Comparison of ENCODE assay signal across 21 mouse cellular contexts in the genomic region with DNA sequence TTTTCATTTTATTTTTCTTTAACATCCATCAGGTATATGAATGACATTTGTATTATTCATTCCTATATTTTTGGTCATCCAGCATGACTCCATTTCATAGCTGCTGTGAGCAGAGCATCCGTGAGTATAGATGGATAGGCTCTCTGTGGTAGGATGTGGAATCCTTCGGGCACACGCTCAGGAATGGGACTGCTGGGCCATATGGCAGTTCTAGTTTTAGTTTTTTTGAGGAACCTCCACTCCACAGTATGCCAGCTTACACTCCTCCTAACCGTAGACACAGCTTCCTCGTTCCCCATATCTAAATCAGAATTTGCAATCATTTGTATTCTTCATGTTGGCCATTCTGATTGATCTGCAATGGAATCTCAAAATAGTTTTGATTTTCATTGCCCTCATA. TPM values are rescaled to one million over a fixed set of nuclear protein-coding genes. Genes with fewer than 3 reads are reported as not detected.
DNase-seq lines count a peak whose midpoint lies in the region; TF ChIP-seq lines count a peak whose summit lies in the region.
"Had no signal": no experiment of that assay in that cellular context is flagged by ENCODE, and none has a peak within 500 bp of the region (broad histone marks: within the 10 kb centered on the region; RNA-seq: fewer than 3 reads in every experiment).

No protein-coding gene starts in this region.

- H3K27ac ChIP-seq in spleen, adult 2 months (ENCODE audit: insufficient read depth, low read length) = peak overlapping the region; percentile 67
- no peak overlapping the region for H3K27ac ChIP-seq in limb, embryonic 10.5 days
- H3K27ac ChIP-seq: embryonic facial prominence, embryonic 10.5 days; embryonic facial prominence, embryonic 12.5 days; forebrain, embryonic 13.5 days; forebrain, embryonic 15.5 days had no signal

- H3K4me1 ChIP-seq in spleen, adult 2 months (ENCODE audit: control insufficient read depth, insufficient read depth, insufficient read length) = peaks cover 12% of the 10 kb centered on the region; the same call in 1 of the 2 replicates
- H3K4me1 ChIP-seq in limb, embryonic 10.5 days = no peaks in the 10 kb centered on the region
- H3K4me1 ChIP-seq: embryonic facial prominence, embryonic 10.5 days; embryonic facial prominence, embryonic 12.5 days; forebrain, embryonic 13.5 days; forebrain, embryonic 15.5 days had no signal

- no peaks in the 10 kb centered on the region for H3K9me3 ChIP-seq in limb, embryonic 10.5 days (replicated peaks)
- H3K9me3 ChIP-seq: embryonic facial prominence, embryonic 10.5 days; embryonic facial prominence, embryonic 12.5 days; forebrain, embryonic 13.5 days; forebrain, embryonic 15.5 days had no signal

- no peaks in the 10 kb centered on the region for H3K27me3 ChIP-seq in spleen, adult 2 months (ENCODE audit: control insufficient read depth, insufficient read depth, low read length)
- no peaks in the 10 kb centered on the region for H3K27me3 ChIP-seq in limb, embryonic 10.5 days (ENCODE audit: low read depth, poor library complexity, severe bottlenecking)
- H3K27me3 ChIP-seq: embryonic facial prominence, embryonic 12.5 days; forebrain, embryonic 13.5 days; forebrain, embryonic 15.5 days had no signal

- no peak for DNase-seq in spleen, adult 2 months (ENCODE audit: low read depth in 1 of 2, low spot score in 2 of 2)
- no peak for DNase-seq in spleen, adult 18-20 months
- peak; percentile 30 for DNase-seq in brain, adult 2 months (ENCODE audit: low read depth, low spot score)
- peak; percentile 17 for DNase-seq in telencephalon, adult 2 months (ENCODE audit: low read depth, low spot score)
- no peak for DNase-seq in limb, embryonic 10.5 days (ENCODE audit: low spot score)
- DNase-seq: adrenal gland, adult 2 months; adrenal gland, postnatal 10 days; adrenal gland, postnatal 25 days; cerebellum, adult 11-12 months; cerebellum, adult 2 months; cerebellum, adult 9-10 months; cerebellum, postnatal 10 days; cerebellum, postnatal 25 days; forebrain, postnatal 0 days had no signal

- 85% methylated on average over 5 of the region's 5 CpGs for WGBS in spleen, adult 2 months
- WGBS in limb, embryonic 10.5 days = 94% methylated on average over 5 of the region's 5 CpGs

- TF ChIP-seq CTCF in spleen, adult 2 months (IDR thresholded peaks at IDR 0.05; ENCODE audit: extremely low read depth, insufficient read depth, insufficient read length, insufficient replicate concordance) = no peak

- TF ChIP-seq POLR2A in spleen, adult 2 months (IDR thresholded peaks at IDR 0.05; ENCODE audit: low read depth, low read length) = no peak

- H3K4me3 ChIP-seq in spleen, adult 2 months (ENCODE audit: extremely low read depth, insufficient read depth, insufficient read length) = no peak overlapping the region
- H3K4me3 ChIP-seq in limb, embryonic 10.5 days = no peak overlapping the region
- H3K4me3 ChIP-seq: embryonic facial prominence, embryonic 10.5 days; embryonic facial prominence, embryonic 12.5 days; forebrain, embryonic 13.5 days; forebrain, embryonic 15.5 days had no signal

- H3K36me3 ChIP-seq in spleen, adult 2 months (ENCODE audit: control insufficient read depth, insufficient read depth, low read length) = peaks cover 4% of the 10 kb centered on the region; the same call in 1 of the 2 replicates
- H3K36me3 ChIP-seq in limb, embryonic 10.5 days = no peaks in the 10 kb centered on the region
- H3K36me3 ChIP-seq: embryonic facial prominence, embryonic 10.5 days; embryonic facial prominence, embryonic 12.5 days; forebrain, embryonic 15.5 days had no signal

RNA-seq across cellular contexts. Expression of gene Slamf6, which starts 5.5 kb away (rescaled TPM):
- 17.1 and 22.0 TPM in 2 replicates for polyA plus RNA-seq in spleen, adult 2 months (2012; rRNA removed)
- not detected in 2 replicates for polyA plus RNA-seq in limb, embryonic 10.5 days (2016; fragmentation: Nextera tagmentation; extraction: Ambion mirVana)
- polyA plus RNA-seq: C2C12; cerebellum, adult 2 months; embryonic facial prominence, embryonic 10.5 days; forebrain, embryonic 11.5 days; forebrain, embryonic 13.5 days; forebrain, embryonic 15.5 days had no signal

RNA-seq across cellular contexts. Expression of gene Gm10521, which starts 27.4 kb away (rescaled TPM):
- polyA plus RNA-seq in spleen, adult 2 months (2012; rRNA removed) = 2.1 and 3.7 TPM in 2 replicates
- not detected in 2 replicates for polyA plus RNA-seq in limb, embryonic 10.5 days (2016; fragmentation: Nextera tagmentation; extraction: Ambion mirVana)
- polyA plus RNA-seq: C2C12; embryonic facial prominence, embryonic 10.5 days; embryonic facial prominence, embryonic 12.5 days; embryonic facial prominence, embryonic 14.5 days; forebrain, embryonic 11.5 days; forebrain, embryonic 13.5 days; forebrain, embryonic 15.5 days; forebrain, postnatal 0 days had no signal

Comparison
In these comparisons a context has a peak if more than half of its experiments do, and no peak if none do; other contexts are left out.
1. DNase-seq: peak in brain, adult 2 months (single experiment) and telencephalon, adult 2 months (single experiment); none in spleen, adult 2 months (0 of 2), spleen, adult 18-20 months (0 of 2) and limb, embryonic 10.5 days (single experiment).
2. RNA of gene Slamf6, which starts 5.5 kb away (polyA plus RNA-seq): 17.1 to 22.0 TPM in spleen, adult 2 months; not detected in limb, embryonic 10.5 days; every median in the first group is over 10 times any median in the second.